ENCODE assay signal across 8 mouse cellular contexts in genomic region chr10:18055009-18055695, GRCm38 (mm10). TPM values are rescaled to one million over a fixed set of nuclear protein-coding genes. Genes with fewer than 3 reads are reported as not detected.
DNase-seq lines count a peak whose midpoint lies in the region; ATAC-seq and TF ChIP-seq lines count a peak whose summit lies in the region.

No protein-coding gene starts in this region.

- 4% methylated on average over 41 of the region's 61 CpGs for WGBS in heart, embryonic 12.5 days
- 3% methylated on average over 41 of the region's 61 CpGs for WGBS in kidney, embryonic 16.5 days

- peak overlapping the region; percentile 90 for H3K27ac ChIP-seq in heart, embryonic 12.5 days (ENCODE audit: poor library complexity, severe bottlenecking)
- peak overlapping the region; percentile 88 for H3K27ac ChIP-seq in kidney, embryonic 16.5 days (ENCODE audit: low read length)

- H3K4me3 ChIP-seq in heart, embryonic 12.5 days = peak overlapping the region; percentile 85
- H3K4me3 ChIP-seq in kidney, embryonic 16.5 days (ENCODE audit: low read length) = peak overlapping the region; percentile 99

- no peaks in the 10 kb centered on the region for H3K27me3 ChIP-seq in heart, embryonic 12.5 days (replicated peaks)
- H3K27me3 ChIP-seq in kidney, embryonic 16.5 days (ENCODE audit: insufficient read depth, low read length) = no peaks in the 10 kb centered on the region

- peak; percentile 89 for DNase-seq in CD4-positive helper T cell, adult 2 months (ENCODE audit: low read depth, low spot score)
- DNase-seq in brain, embryonic 14.5 days (ENCODE audit: low read depth) = peak; percentile 93
- DNase-seq in liver = peak; percentile 85
- DNase-seq in spleen, postnatal 36 days (ENCODE audit: low spot score in 2 of 2) = peak; percentile 76 to 78

- peak; percentile 82 for ATAC-seq in erythroblast, adult 5-6 weeks (replicated peaks; ENCODE audit: low FRiP score, poor library complexity, severe bottlenecking)
- ATAC-seq in heart, embryonic 12.5 days (ENCODE audit: insufficient number of reproducible peaks, low FRiP score) = peak; percentile 96
- ATAC-seq in kidney, embryonic 16.5 days (ENCODE audit: low FRiP score, low TSS enrichment) = peak; percentile 99
- peak; percentile 90 for ATAC-seq in monocyte, adult 5-6 weeks (replicated peaks; ENCODE audit: insufficient number of reproducible peaks, low FRiP score, low TSS enrichment, poor library complexity, severe bottlenecking)

- peak overlapping the region; percentile 89 for H3K4me2 ChIP-seq in heart, embryonic 12.5 days
- H3K4me2 ChIP-seq in kidney, embryonic 16.5 days (replicated peaks; ENCODE audit: low read depth, low read length) = peak overlapping the region; percentile 75

- peaks cover 35% of the 10 kb centered on the region for H3K4me1 ChIP-seq in heart, embryonic 12.5 days (replicated peaks)
- H3K4me1 ChIP-seq in kidney, embryonic 16.5 days (ENCODE audit: insufficient read depth, low read length) = peaks cover 26% of the 10 kb centered on the region

- H3K9ac ChIP-seq in heart, embryonic 12.5 days = peak overlapping the region; percentile 97
- peak overlapping the region; percentile 97 for H3K9ac ChIP-seq in kidney, embryonic 16.5 days (replicated peaks; ENCODE audit: low read length)

- no peaks in the 10 kb centered on the region for H3K9me3 ChIP-seq in heart, embryonic 12.5 days (replicated peaks)
- H3K9me3 ChIP-seq in kidney, embryonic 16.5 days (ENCODE audit: low read length) = no peaks in the 10 kb centered on the region

- TF ChIP-seq POLR2A in brain, embryonic 14.5 days (IDR thresholded peaks at IDR 0.05; ENCODE audit: borderline replicate concordance, extremely low read depth, insufficient read depth, insufficient read length, poor library complexity, severe bottlenecking) = peak; percentile 86

- peak; percentile 80 for TF ChIP-seq CTCF in brain, embryonic 14.5 days (IDR thresholded peaks at IDR 0.05; ENCODE audit: borderline replicate concordance, extremely low read depth, insufficient read depth, insufficient read length)

- no peaks in the 10 kb centered on the region for H3K36me3 ChIP-seq in heart, embryonic 12.5 days
- no peaks in the 10 kb centered on the region for H3K36me3 ChIP-seq in kidney, embryonic 16.5 days (ENCODE audit: insufficient read depth, low read length)

RNA-seq across cellular contexts. Expression of gene Reps1, which starts 0.5 kb away (rescaled TPM):
- 85.6 and 86.1 TPM in 2 replicates for polyA plus RNA-seq in brain, embryonic 14.5 days (2012; rRNA removed)
- 23.6 and 27.5 TPM in 2 replicates for total RNA-seq in erythroblast, adult 5-6 weeks (2015; ENCODE audit: low replicate concordance)
- 7.2 and 14.7 TPM in 2 replicates for total RNA-seq in erythroblast, adult 5-6 weeks (2017; ENCODE audit: low replicate concordance)
- polyA plus RNA-seq in heart, embryonic 12.5 days (2016; fragmentation: Nextera tagmentation; extraction: Ambion mirVana) = 20.0 and 20.9 TPM in 2 replicates
- polyA plus RNA-seq in kidney, embryonic 16.5 days (2015; fragmentation: Nextera tagmentation; extraction: Ambion mirVana) = 10.0 and 12.8 TPM in 2 replicates
- total RNA-seq in monocyte, adult 5-6 weeks (2017) = 47.0 to 66.2 TPM (median 47.9 TPM) in 3 replicates

RNA-seq across cellular contexts. Expression of gene Abracl, which starts 32.1 kb away (rescaled TPM):
- polyA plus RNA-seq in brain, embryonic 14.5 days (2012; rRNA removed) = 61.8 and 123 TPM in 2 replicates
- total RNA-seq in erythroblast, adult 5-6 weeks (2015; ENCODE audit: low replicate concordance) = 51.4 and 73.2 TPM in 2 replicates
- 48.9 and 55.5 TPM in 2 replicates for total RNA-seq in erythroblast, adult 5-6 weeks (2017; ENCODE audit: low replicate concordance)
- polyA plus RNA-seq in heart, embryonic 12.5 days (2016; fragmentation: Nextera tagmentation; extraction: Ambion mirVana) = 205 and 207 TPM in 2 replicates
- polyA plus RNA-seq in kidney, embryonic 16.5 days (2015; fragmentation: Nextera tagmentation; extraction: Ambion mirVana) = 102 and 111 TPM in 2 replicates
- total RNA-seq in monocyte, adult 5-6 weeks (2017) = 279 to 315 TPM (median 280 TPM) in 3 replicates

Comparison
In these comparisons a context has a peak if more than half of its experiments do, and no peak if none do; other contexts are left out.
1. Peak in every context shown above with its lines: DNase-seq, ATAC-seq, H3K4me3 ChIP-seq and H3K27ac ChIP-seq.